Mouse (Mus musculus): Measurements from ENCODE around the gene Dvl1. TPM values are rescaled to one million over a fixed set of nuclear protein-coding genes. Genes with fewer than 3 reads are reported as not detected.
A peak's percentile ranks its signal among the peaks of the same experiment; 100 is the strongest.

Gene Dvl1
- polyA plus RNA-seq, 1 experiment from 2014 or later: 7.8 TPM

DNA sequence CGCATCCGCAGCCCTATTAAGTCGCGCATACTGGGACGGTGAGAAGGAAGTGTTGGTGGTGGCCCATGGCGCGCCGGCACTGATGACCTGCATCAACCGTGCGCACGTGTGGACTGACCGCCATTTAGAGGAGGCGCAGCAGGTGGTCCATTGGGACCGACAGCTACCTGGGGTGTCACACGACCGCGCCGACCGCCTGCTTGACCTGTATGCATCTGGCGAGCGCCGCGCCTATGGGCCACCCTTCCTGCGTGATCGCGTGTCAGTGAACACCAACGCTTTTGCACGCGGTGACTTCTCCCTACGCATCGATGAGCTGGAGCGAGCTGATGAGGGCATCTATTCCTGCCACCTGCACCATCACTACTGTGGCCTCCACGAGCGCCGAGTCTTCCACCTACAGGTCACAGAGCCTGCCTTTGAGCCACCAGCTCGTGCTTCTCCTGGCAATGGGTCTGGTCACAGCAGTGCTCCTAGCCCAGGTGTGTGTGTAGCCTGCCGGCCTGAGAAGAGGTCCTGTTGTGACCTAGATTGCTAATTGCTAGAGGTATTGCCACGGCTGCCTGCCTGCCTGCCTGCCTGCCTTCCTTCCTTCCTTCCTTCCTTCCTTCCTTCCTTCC is 5.4 kb upstream of the Dvl1 start:
- Histone ChIP-seq H3K4me3 (peak overlapping the region; percentile 36; the same call in 1 of the 2 replicates), H3K27me3 (peaks cover 22% of the 10 kb centered on the region), H3K27ac (no peak overlapping the region), H3K4me2 (peak overlapping the region; percentile 60), H3K9ac (0 out of 2 replicates have a peak overlapping the region, but pooled peaks have one; percentile 8), H3K9me3 (no peaks in the 10 kb centered on the region), H3K4me1 (replicated peaks) (peaks cover 36% of the 10 kb centered on the region), H3K36me3 (no peaks in the 10 kb centered on the region)
- ATAC-seq (ENCODE audit: low FRiP score): no peak
- 35% methylated on average over 38 of the region's 38 CpGs for WGBS

- H3K4me2 ChIP-seq: no peak overlapping the region
- no peaks in the 10 kb centered on the region for H3K9me3 ChIP-seq
- WGBS: 94% methylated on average over 5 of the region's 5 CpGs
- ATAC-seq (ENCODE audit: low FRiP score): no peak
- no peak overlapping the region for H3K27ac ChIP-seq
- H3K36me3 ChIP-seq: no peaks in the 10 kb centered on the region
- H3K27me3 ChIP-seq: peaks cover 22% of the 10 kb centered on the region
- H3K4me3 ChIP-seq: no peak overlapping the region
- H3K9ac ChIP-seq: no peak overlapping the region
- peaks cover 43% of the 10 kb centered on the region for H3K4me1 ChIP-seq (replicated peaks)
Observed at GRCm38 (mm10) chr4:155843231-155843630, 4.0 kb upstream of the Dvl1 start.

GRCm38 (mm10) chr4:155847591-155848352 is 570 bp downstream of the Dvl1 start:
- Histone ChIP-seq H3K9me3 (no peaks in the 10 kb centered on the region), H3K4me1 (replicated peaks) (peaks cover 60% of the 10 kb centered on the region), H3K4me2 (peak overlapping the region; percentile 97), H3K27me3 (peaks cover under 1% of the 10 kb centered on the region; the same call in 1 of the 2 replicates), H3K36me3 (no peaks in the 10 kb centered on the region; the same call in 1 of the 2 replicates), H3K27ac (peak overlapping the region; percentile 90), H3K9ac (peak overlapping the region; percentile 95), H3K4me3 (peak overlapping the region; percentile 92)
- 1% methylated on average over 57 of the region's 69 CpGs for WGBS
- ATAC-seq (ENCODE audit: low FRiP score): peak; percentile 55

DNA sequence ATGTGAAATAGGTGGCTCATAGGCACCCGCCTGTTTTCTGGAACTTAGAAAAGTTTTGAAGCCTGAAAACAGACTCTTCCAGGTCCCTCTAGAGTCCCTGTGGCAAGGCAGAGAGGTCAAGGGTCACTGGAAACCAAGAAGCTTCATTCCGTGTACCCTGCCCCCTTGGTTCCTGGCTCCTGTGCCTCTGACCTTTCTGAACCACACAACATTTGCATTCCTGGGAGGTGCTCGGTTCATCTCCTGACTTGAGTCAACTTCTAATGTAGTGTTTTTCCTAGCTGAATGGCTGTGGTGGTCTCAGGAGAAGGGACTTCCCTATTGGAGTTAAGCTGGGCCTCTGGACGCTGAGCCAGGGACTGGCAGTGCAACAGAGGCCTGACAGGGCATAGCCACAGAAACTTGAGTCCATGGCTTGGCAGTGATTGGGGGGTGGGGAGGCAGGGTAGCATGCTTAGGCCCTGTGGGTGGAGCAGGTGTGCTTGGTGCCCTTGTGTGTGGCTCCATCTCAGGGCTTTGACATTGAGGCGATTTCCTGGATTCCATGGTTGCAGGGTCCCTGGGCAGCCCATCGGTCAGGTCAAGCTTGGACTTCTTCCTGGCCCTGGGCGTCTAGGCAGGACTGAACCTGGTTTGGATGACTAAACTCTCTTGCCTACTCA is 1.4 kb downstream of the Dvl1 start:
- peak overlapping the region; percentile 92 for H3K4me3 ChIP-seq
- H3K4me2 ChIP-seq: peak overlapping the region; percentile 97
- H3K9me3 ChIP-seq: no peaks in the 10 kb centered on the region
- H3K36me3 ChIP-seq: peaks cover 7% of the 10 kb centered on the region
- peaks cover 60% of the 10 kb centered on the region for H3K4me1 ChIP-seq (replicated peaks)
- H3K9ac ChIP-seq: peak overlapping the region; percentile 95
- no peak for ATAC-seq (ENCODE audit: low FRiP score)
- H3K27ac ChIP-seq: no peak overlapping the region
- H3K27me3 ChIP-seq: no peaks in the 10 kb centered on the region
- WGBS: 59% methylated on average over 7 of the region's 7 CpGs

DNA sequence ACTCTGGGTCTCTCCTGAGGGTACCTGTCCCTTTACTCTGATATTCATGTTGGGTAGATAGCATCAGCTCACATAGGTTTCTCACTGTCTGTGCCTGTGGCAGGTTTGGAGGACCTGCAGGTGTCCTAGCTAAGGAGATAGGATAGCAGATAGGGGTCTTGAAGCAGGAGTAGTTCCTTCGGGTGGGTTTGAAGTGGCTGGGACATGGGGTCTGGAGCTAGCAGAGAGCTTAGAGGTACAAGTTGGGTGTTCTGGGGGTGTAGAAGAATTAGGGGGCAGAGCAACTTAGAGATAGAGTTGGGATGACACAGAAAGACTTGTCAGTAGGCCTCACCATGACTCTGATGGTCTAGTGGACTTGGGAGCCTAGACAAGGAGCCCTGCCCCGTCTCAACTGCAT is 2.2 kb downstream of the Dvl1 start:
- Histone ChIP-seq H3K4me1 (replicated peaks) (peaks cover 60% of the 10 kb centered on the region), H3K9me3 (no peaks in the 10 kb centered on the region), H3K27ac (no peak overlapping the region), H3K9ac (peak overlapping the region; percentile 95), H3K4me2 (peak overlapping the region; percentile 97), H3K27me3 (no peaks in the 10 kb centered on the region), H3K36me3 (peaks cover 15% of the 10 kb centered on the region), H3K4me3 (peak overlapping the region; percentile 92; the same call in 1 of the 2 replicates)
- ATAC-seq (ENCODE audit: low FRiP score): no peak
- WGBS: 93% methylated on average over 2 of the region's 2 CpGs

DNA sequence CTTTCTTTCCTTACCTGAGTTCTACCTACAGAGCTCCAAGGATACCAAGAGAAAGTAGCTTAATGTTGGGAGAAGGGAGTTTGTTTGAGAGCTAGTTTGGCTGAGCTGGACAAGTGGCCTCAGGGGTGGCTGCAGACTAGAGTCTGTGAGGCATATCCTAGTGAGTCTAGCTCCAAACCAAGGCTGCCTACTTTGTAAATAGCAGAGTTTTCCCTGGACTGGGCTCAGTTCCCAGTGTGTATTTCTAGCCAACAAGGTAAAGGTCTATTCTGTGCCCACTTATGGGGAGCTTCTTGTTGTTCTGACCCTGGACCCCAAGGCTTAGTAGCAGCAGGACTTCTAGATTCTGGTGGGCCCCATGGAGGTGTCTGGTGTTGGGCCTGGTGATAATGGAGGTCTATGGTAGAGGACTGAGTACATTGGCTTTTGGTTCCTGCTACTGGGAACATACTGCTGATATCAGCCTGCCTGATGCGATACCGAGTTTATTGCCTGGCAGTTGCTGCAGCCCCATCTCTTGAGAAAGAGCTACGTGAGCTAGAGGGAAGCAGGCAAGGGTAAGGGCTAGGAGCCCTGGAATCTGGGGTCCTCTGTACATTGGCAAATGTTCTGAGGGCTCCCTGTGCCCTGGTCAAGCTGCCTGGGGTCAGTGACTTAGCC is 2.7 kb downstream of the Dvl1 start:
- H3K9ac ChIP-seq: no peak overlapping the region; the same call in 1 of the 2 replicates
- peaks cover 60% of the 10 kb centered on the region for H3K4me1 ChIP-seq (replicated peaks)
- H3K4me3 ChIP-seq: no peak overlapping the region
- H3K9me3 ChIP-seq: no peaks in the 10 kb centered on the region
- no peak overlapping the region for H3K27ac ChIP-seq
- H3K36me3 ChIP-seq: peaks cover 20% of the 10 kb centered on the region
- H3K27me3 ChIP-seq: no peaks in the 10 kb centered on the region
- WGBS: 96% methylated on average over 3 of the region's 3 CpGs
- no peak for ATAC-seq (ENCODE audit: low FRiP score)
- peak overlapping the region; percentile 97 for H3K4me2 ChIP-seq

DNA sequence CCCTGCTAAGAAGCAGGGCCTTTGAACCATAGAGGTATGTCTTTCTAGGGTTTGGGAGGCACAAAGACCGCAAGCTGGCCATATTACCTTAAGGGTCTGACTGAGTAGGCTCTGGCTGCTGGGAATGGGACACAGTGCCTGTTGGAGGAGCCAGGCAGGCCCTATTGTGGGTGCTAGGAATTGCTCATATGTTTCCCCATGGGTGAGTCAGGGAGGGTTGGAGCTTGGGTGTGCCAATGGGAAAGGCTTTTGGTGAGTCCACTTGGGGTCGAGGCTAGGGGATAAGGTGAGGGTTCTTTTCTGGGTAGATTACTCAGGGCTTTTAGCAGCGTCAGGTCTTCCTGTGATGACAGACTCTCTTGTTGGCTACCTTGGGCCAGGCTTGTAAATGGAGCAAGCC is 4.2 kb downstream of the Dvl1 start:
- peaks cover 55% of the 10 kb centered on the region for H3K4me1 ChIP-seq (replicated peaks)

GRCm38 (mm10) chr4:155851951-155852411 is 4.8 kb downstream of the Dvl1 start:
- 87% methylated on average over 2 of the region's 2 CpGs for WGBS
- 0 out of 2 replicates have a peak overlapping the region, but pooled peaks have one; percentile 35 for H3K9ac ChIP-seq
- H3K9me3 ChIP-seq: no peaks in the 10 kb centered on the region
- H3K27me3 ChIP-seq: no peaks in the 10 kb centered on the region
- peaks cover 41% of the 10 kb centered on the region for H3K36me3 ChIP-seq
- H3K4me2 ChIP-seq: no peak overlapping the region
- H3K4me1 ChIP-seq (replicated peaks): peaks cover 49% of the 10 kb centered on the region
- H3K27ac ChIP-seq: no peak overlapping the region
- no peak overlapping the region for H3K4me3 ChIP-seq
- ATAC-seq (ENCODE audit: low FRiP score): no peak

More for the DNA sequence above, 4.2 kb downstream of the Dvl1 start:
- peaks cover 35% of the 10 kb centered on the region for H3K36me3 ChIP-seq
- H3K4me3 ChIP-seq: no peak overlapping the region
- no peak overlapping the region for H3K4me2 ChIP-seq
- H3K27ac ChIP-seq: no peak overlapping the region
- WGBS: 95% methylated on average over 3 of the region's 3 CpGs
- H3K9ac ChIP-seq: no peak overlapping the region
- no peaks in the 10 kb centered on the region for H3K9me3 ChIP-seq
- no peak for ATAC-seq (ENCODE audit: low FRiP score)
- no peaks in the 10 kb centered on the region for H3K27me3 ChIP-seq

DNA sequence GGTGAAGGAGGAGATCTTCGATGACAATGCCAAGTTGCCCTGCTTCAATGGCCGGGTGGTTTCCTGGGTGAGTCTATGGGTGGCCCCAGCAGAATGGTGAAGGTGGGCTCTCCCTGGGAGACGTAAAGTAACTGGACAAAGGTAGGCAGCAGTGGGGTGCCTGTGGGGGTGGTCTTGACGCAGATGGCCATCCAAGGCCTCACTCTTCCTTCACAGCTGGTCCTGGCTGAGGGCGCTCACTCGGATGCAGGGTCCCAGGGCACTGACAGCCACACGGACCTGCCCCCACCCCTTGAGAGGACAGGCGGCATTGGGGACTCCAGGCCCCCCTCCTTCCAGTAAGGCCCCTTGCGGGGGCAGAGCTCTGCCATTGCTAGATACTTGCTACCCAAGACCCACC is 6.2 kb downstream of the Dvl1 start:
- H3K36me3 ChIP-seq: peaks cover 55% of the 10 kb centered on the region
- no peak overlapping the region for H3K9ac ChIP-seq
- 93% methylated on average over 9 of the region's 9 CpGs for WGBS
- H3K9me3 ChIP-seq: no peaks in the 10 kb centered on the region
- ATAC-seq (ENCODE audit: low FRiP score): no peak
- no peak overlapping the region for H3K4me2 ChIP-seq
- no peak overlapping the region for H3K4me3 ChIP-seq
- H3K27ac ChIP-seq: no peak overlapping the region
- H3K27me3 ChIP-seq: no peaks in the 10 kb centered on the region
- H3K4me1 ChIP-seq (replicated peaks): peaks cover 42% of the 10 kb centered on the region

DNA sequence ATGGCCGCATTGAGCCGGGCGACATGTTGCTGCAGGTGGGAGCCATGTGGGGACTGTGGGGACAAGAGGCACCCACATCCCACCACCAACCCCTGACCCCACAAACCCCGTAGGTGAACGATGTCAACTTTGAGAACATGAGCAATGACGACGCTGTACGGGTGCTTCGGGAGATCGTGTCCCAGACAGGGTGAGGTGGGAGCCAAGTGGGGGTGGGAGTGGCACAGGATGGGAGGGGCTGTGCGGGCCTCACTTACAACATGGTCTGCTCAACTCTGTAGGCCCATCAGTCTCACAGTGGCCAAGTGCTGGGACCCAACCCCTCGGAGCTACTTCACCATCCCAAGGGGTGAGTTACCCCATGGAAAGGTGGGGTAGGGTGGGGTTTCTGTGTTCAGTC is 7.8 kb downstream of the Dvl1 start:
- WGBS: 97% methylated on average over 12 of the region's 12 CpGs
- ATAC-seq (ENCODE audit: low FRiP score): no peak
- no peaks in the 10 kb centered on the region for H3K9me3 ChIP-seq
- no peaks in the 10 kb centered on the region for H3K27me3 ChIP-seq
- no peak overlapping the region for H3K4me3 ChIP-seq
- peaks cover 26% of the 10 kb centered on the region for H3K4me1 ChIP-seq (replicated peaks)
- no peak overlapping the region for H3K4me2 ChIP-seq
- H3K9ac ChIP-seq: no peak overlapping the region
- H3K27ac ChIP-seq: no peak overlapping the region
- H3K36me3 ChIP-seq: peaks cover 71% of the 10 kb centered on the region

DNA sequence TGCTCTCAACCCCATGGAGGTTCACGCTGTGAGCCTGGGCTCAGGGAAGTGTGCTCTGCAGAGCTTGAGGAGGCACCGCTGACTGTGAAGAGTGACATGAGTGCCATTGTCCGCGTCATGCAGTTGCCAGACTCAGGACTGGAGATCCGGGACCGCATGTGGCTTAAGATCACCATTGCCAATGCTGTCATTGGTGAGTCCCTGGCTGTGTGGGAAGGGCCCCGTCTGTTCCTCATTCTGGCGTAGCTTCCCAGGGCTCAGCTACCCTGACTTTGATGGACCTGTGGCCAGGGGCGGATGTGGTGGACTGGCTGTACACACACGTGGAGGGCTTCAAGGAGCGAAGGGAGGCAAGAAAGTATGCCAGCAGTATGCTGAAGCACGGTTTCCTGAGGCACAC is 8.9 kb downstream of the Dvl1 start:
- Histone ChIP-seq H3K4me3 (no peak overlapping the region), H3K27me3 (no peaks in the 10 kb centered on the region), H3K27ac (no peak overlapping the region), H3K4me2 (no peak overlapping the region), H3K9ac (no peak overlapping the region), H3K36me3 (peaks cover 82% of the 10 kb centered on the region), H3K9me3 (no peaks in the 10 kb centered on the region), H3K4me1 (replicated peaks) (peaks cover 15% of the 10 kb centered on the region)
- 94% methylated on average over 12 of the region's 12 CpGs for WGBS
- ATAC-seq (ENCODE audit: low FRiP score): no peak

- Histone ChIP-seq H3K27me3 (no peaks in the 10 kb centered on the region), H3K9me3 (no peaks in the 10 kb centered on the region), H3K27ac (no peak overlapping the region), H3K36me3 (peaks cover 90% of the 10 kb centered on the region), H3K4me2 (no peak overlapping the region), H3K4me1 (replicated peaks) (peaks cover 8% of the 10 kb centered on the region), H3K9ac (no peak overlapping the region), H3K4me3 (no peak overlapping the region)
- WGBS: 82% methylated on average over 3 of the region's 3 CpGs
- no peak for ATAC-seq (ENCODE audit: low FRiP score)
Observed at GRCm38 (mm10) chr4:155856881-155857280, 9.7 kb downstream of the Dvl1 start.
